Comparison of ENCODE assay signal across 26 mouse cellular contexts in genomic region chr4:70540743-70541142, GRCm38 (mm10). TPM values are rescaled to one million over a fixed set of nuclear protein-coding genes. Genes with fewer than 3 reads are reported as not detected.
DNase-seq lines count a peak whose midpoint lies in the region; ATAC-seq lines count a peak whose summit lies in the region.
"Had no signal": no experiment of that assay in that cellular context is flagged by ENCODE, and none has a peak within 500 bp of the region (broad histone marks: within the 10 kb centered on the region; RNA-seq: fewer than 3 reads in every experiment).

No protein-coding gene starts in this region.

- no peak overlapping the region for H3K27ac ChIP-seq in heart, embryonic 12.5 days (ENCODE audit: poor library complexity, severe bottlenecking)
- H3K27ac ChIP-seq in neural tube, embryonic 15.5 days (replicated peaks): no peak overlapping the region
- H3K27ac ChIP-seq: forebrain, embryonic 15.5 days; hindbrain, embryonic 12.5 days; hindbrain, postnatal 0 days; intestine, embryonic 15.5 days; kidney, postnatal 0 days; liver, embryonic 12.5 days had no signal

- no peak overlapping the region for H3K9ac ChIP-seq in heart, embryonic 12.5 days
- no peak overlapping the region for H3K9ac ChIP-seq in neural tube, embryonic 15.5 days (replicated peaks)
- H3K9ac ChIP-seq: forebrain, embryonic 15.5 days; hindbrain, embryonic 12.5 days; intestine, embryonic 15.5 days; liver, embryonic 12.5 days; liver, postnatal 0 days had no signal

- ATAC-seq in heart, embryonic 12.5 days (ENCODE audit: insufficient number of reproducible peaks, low FRiP score): no peak
- ATAC-seq in neural tube, embryonic 15.5 days (ENCODE audit: low FRiP score): no peak
- ATAC-seq: forebrain, embryonic 15.5 days; hindbrain, postnatal 0 days; intestine, embryonic 15.5 days; liver, embryonic 12.5 days; liver, postnatal 0 days had no signal

- H3K9me3 ChIP-seq in heart, embryonic 12.5 days (replicated peaks): no peaks in the 10 kb centered on the region
- H3K9me3 ChIP-seq in neural tube, embryonic 15.5 days (replicated peaks): no peaks in the 10 kb centered on the region
- H3K9me3 ChIP-seq: forebrain, embryonic 15.5 days; hindbrain, embryonic 12.5 days; intestine, embryonic 15.5 days; liver, embryonic 12.5 days had no signal

- peaks cover 9% of the 10 kb centered on the region for H3K4me1 ChIP-seq in heart, embryonic 12.5 days (replicated peaks)
- peaks cover 9% of the 10 kb centered on the region for H3K4me1 ChIP-seq in neural tube, embryonic 15.5 days

- H3K4me2 ChIP-seq in heart, embryonic 12.5 days: no peak overlapping the region
- H3K4me2 ChIP-seq in neural tube, embryonic 15.5 days: no peak overlapping the region
- H3K4me2 ChIP-seq: forebrain, embryonic 15.5 days; hindbrain, embryonic 12.5 days; intestine, embryonic 15.5 days; liver, embryonic 12.5 days had no signal

- H3K36me3 ChIP-seq in heart, embryonic 12.5 days: no peaks in the 10 kb centered on the region
- H3K36me3 ChIP-seq in neural tube, embryonic 15.5 days: no peaks in the 10 kb centered on the region
- H3K36me3 ChIP-seq: forebrain, embryonic 15.5 days; hindbrain, embryonic 12.5 days; intestine, embryonic 15.5 days; liver, embryonic 12.5 days had no signal

- H3K27me3 ChIP-seq in heart, embryonic 12.5 days (replicated peaks): no peaks in the 10 kb centered on the region
- no peaks in the 10 kb centered on the region for H3K27me3 ChIP-seq in neural tube, embryonic 15.5 days (replicated peaks)
- H3K27me3 ChIP-seq: forebrain, embryonic 15.5 days; hindbrain, embryonic 12.5 days; intestine, embryonic 15.5 days; liver, embryonic 12.5 days had no signal

- WGBS in heart, embryonic 12.5 days: 62% methylated on average over 6 of the region's 6 CpGs
- 80% methylated on average over 6 of the region's 6 CpGs for WGBS in neural tube, embryonic 15.5 days

- DNase-seq in heart, postnatal 4 days: peak; percentile 11
- peak; percentile 82 for DNase-seq in Muller cell, postnatal 12 days (ENCODE audit: inconsistent ontology term)
- DNase-seq in NIH3T3 (ENCODE audit: low read depth): peak; percentile 58
- DNase-seq in adrenal gland, postnatal 36 days: peak; percentile 46 to 50
- no peak for DNase-seq in cerebellum, postnatal 4 days (ENCODE audit: low spot score in 2 of 2)
- DNase-seq: B cell, adult 2 months; cerebellum, adult 8-10 months; cerebellum, postnatal 25 days; gastrocnemius, postnatal 10 days; heart, postnatal 14 days; kidney, adult 2 months; kidney, postnatal 4 days; left cerebral cortex, postnatal 4 days; liver, postnatal 0 days; midbrain, embryonic 14.5 days; right cerebral cortex, adult 18-20 months; spleen, adult 18-20 months; thymus, postnatal 25 days had no signal

- no peak overlapping the region for H3K4me3 ChIP-seq in heart, embryonic 12.5 days
- H3K4me3 ChIP-seq in neural tube, embryonic 15.5 days (replicated peaks): no peak overlapping the region
- H3K4me3 ChIP-seq: forebrain, embryonic 15.5 days; hindbrain, embryonic 12.5 days; intestine, embryonic 15.5 days; liver, embryonic 12.5 days had no signal

RNA-seq across cellular contexts. Expression of gene Megf9, which starts 5.9 kb away (rescaled TPM):
- 10 to 100 TPM; 12.7 to 14.3 TPM for total RNA-seq in heart, postnatal 4 days (2021)
- polyA plus RNA-seq in heart, embryonic 12.5 days (2016; fragmentation: Nextera tagmentation; extraction: Ambion mirVana): 7.8 and 8.2 TPM in 2 replicates
- total RNA-seq in adrenal gland, postnatal 36 days (2021): 10 to 100 TPM; 26.0 to 43.4 TPM
- polyA plus RNA-seq in neural tube, embryonic 15.5 days (2015; fragmentation: Nextera tagmentation; extraction: Ambion mirVana): 24.1 and 27.0 TPM in 2 replicates

Comparison
In these comparisons a context has a peak if more than half of its experiments do, and no peak if none do; other contexts are left out.
1. DNase-seq: peak in heart, postnatal 4 days (single experiment), Muller cell, postnatal 12 days (single experiment), NIH3T3 (single experiment) and adrenal gland, postnatal 36 days (2 of 2); none in cerebellum, postnatal 4 days (0 of 2).